Mouse (Mus musculus): Measurements from ENCODE around the gene Gm3411.
"Not testable (repeated sequence)": the region's sequence is repeated elsewhere in the genome, so short reads cannot be mapped to it uniquely, and the experiment has no call there.

Gm3411 gene

GRCm38 (mm10) chr14:6286931-6287715 is at the start of gene Gm3411:
Gene Gm3411 (minus strand): TSS chr14:6287250.
- peak; percentile 98 for DNase-seq

- DNase-seq, result peak; percentile 36
Measured at GRCm38 (mm10) chr14:6304743-6305142, 17.7 kb upstream of the Gm3411 start, which contains the start of gene Gm21103. Gene Gm21103 (minus strand): TSS chr14:6304843.

- DNase-seq, result not testable (repeated sequence)
Measured at GRCm38 (mm10) chr14:6219192-6219591, 67.9 kb downstream of the Gm3411 start, which contains the start of gene Gm21560. Gene Gm21560 (minus strand): TSS chr14:6219292.

Measured in heart, adult 11 months (tissue).